Mouse (Mus musculus) megakaryocyte-erythroid progenitor cell, adult 5-6 weeks (primary cell): ENCODE results near the gene Pax7. TPM values are rescaled to one million over a fixed set of nuclear protein-coding genes. Genes with fewer than 3 reads are reported as not detected.
A peak's percentile ranks its signal among the peaks of the same experiment; 100 is the strongest.

Experiments
- ATAC-seq: replicated peaks from 2 replicates; pipeline ENCODE4 v1.8.0; 2016; ENCODE audit warnings: mild to moderate bottlenecking, inconsistent platforms; ENCODE audit not compliant: severe bottlenecking, poor library complexity, low FRiP score, low TSS enrichment
- total RNA-seq, 2 experiments: library from RNA; stranded (forward) in 1 of 2; stranded (reverse) in 1 of 2; fragments of 200-1000, 215-1000 nt in 1 of 2; fragments of >200 nt in 1 of 2; fragmentation: Nextera tagmentation in 1 of 2; gene quantifications; 2 replicates each; pipeline ENCODE4 v1.2.3; 2014 to 2017

Pax7 gene
- total RNA-seq (2014; fragmentation: Nextera tagmentation) = not detected in 2 replicates
- total RNA-seq (2017) = not detected in 2 replicates

DNA sequence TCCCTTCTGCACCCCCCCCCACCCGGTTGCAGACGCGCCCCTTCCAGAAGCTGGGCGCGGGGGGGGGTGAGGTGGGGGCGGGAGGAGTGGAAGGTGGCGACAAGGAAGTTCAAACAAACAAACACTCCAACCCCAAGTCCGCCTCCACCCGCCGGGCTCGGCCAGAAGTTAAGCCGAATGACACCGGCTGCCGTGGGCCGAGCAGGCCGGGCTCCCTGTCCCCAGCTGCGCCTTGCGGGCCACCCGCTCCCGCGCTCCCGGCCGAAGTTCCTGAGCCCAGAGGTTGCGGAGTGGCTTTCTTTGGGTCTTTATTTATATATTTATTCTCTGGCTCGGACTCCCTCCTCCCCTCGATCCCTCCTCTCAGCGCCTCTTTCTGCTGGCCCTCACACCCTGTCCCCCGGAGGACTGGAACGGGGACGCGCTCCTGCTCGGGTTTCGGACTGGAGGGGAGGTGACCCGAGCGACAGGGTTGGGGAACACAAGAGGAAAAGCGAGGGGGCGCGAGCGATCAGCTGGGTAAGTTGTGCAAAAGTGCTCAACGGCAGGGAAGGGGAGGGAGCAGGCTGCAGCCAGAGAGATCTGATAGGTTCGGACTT lies at the start of gene Pax7:
Pax7 (minus strand) TSS at position 493 of the 599 bp plus-strand sequence.
- no peak for ATAC-seq

- no peak for ATAC-seq
Observed at GRCm38 (mm10) chr4:139881796-139882195, 48.5 kb upstream of the Pax7 start.

DNA sequence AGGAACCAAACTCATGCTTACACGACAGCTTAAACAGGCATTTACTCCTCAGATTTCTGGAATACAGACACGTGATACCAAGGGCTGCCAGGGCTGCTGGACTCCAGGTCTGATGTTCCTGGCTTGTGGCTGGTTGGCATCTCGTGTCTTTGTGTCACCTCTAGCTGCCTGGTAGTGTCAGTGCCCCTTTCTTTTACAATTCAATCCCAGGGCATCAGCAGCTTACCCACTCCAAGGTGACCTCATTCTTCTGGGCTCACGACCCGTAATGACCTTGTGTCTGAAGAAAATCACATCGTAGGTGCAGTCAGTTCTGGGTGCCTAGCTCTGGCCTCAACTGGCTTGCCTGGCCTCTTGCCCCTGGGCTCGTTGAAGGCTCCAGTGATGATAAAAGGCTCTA lies 46.0 kb upstream of the Pax7 start:
- no peak for ATAC-seq

- ATAC-seq = no peak
Observed at GRCm38 (mm10) chr4:139878443-139878842, 45.1 kb upstream of the Pax7 start.

DNA sequence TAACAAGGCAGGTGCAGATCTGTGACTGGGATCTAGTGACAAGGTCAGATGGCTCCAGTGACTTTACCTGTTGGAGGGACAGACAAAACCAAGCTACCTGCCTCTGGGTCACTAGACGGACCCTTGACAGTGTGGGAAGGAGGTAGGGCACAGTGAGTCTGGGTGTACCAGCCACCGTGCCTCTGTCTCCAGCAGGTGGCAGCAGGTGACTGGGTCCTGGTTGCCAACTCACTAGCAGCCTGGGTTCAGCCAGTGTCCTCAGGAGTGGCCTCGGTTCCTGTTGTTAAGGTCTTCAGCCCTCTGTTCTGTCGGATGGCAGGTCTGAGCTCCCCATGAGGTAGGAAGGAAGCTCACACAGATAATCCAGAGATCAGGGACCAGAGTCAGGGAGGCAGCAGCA lies 43.9 kb upstream of the Pax7 start:
- 0 out of 2 replicates have a peak, but pooled peaks have one; percentile 62 for ATAC-seq

DNA sequence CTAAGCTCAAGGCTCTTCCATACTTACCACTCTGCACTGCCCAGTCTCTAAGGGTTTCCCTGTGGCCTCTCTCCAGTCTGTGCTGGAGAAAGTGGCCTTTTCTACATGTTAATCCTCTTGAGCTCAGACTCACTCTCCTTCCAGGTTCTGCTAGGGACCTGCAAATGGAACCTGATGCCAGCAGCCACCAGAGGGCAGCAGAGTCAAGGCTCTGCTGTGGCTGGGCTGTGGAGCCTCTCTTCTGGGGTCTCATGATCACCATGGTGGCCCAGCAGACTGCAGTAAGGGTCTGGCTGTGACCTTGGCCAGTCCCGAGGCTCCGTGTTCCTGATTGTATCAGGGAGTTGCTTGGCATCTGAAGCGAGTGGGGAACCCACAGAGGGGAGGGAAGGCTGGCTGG lies 39.3 kb upstream of the Pax7 start:
- ATAC-seq = 0 out of 2 replicates have a peak, but pooled peaks have one; percentile 69

GRCm38 (mm10) chr4:139871699-139872098 lies 38.4 kb upstream of the Pax7 start:
- no peak for ATAC-seq

GRCm38 (mm10) chr4:139863218-139863617 lies 29.9 kb upstream of the Pax7 start:
- no peak for ATAC-seq

DNA sequence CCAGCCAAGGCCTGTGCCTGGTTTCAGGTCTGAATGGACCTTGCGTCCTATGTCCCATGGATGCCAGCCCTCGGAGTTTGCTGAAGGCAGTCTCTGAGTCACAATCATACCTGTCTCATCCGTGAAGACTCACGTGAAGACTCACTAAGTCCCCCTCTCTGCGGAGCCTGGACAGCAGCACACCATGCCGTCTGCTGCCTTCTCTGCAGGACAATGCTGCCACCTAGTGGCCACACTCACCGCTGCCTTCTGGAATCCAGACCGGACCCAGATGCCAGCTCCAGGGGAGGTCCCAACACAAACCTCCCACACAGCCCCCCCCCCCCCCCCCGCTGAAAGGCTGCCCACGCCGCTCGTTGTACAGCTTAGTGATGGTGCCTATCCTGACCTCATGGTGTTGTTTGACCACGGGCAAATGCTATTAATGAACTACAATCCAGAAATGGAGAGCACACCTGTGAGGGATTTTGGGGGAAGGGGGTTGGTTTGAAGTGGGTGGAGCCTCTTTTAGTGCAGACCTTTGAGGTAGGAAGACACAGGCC lies 25.4 kb upstream of the Pax7 start:
- peak; percentile 89 for ATAC-seq

DNA sequence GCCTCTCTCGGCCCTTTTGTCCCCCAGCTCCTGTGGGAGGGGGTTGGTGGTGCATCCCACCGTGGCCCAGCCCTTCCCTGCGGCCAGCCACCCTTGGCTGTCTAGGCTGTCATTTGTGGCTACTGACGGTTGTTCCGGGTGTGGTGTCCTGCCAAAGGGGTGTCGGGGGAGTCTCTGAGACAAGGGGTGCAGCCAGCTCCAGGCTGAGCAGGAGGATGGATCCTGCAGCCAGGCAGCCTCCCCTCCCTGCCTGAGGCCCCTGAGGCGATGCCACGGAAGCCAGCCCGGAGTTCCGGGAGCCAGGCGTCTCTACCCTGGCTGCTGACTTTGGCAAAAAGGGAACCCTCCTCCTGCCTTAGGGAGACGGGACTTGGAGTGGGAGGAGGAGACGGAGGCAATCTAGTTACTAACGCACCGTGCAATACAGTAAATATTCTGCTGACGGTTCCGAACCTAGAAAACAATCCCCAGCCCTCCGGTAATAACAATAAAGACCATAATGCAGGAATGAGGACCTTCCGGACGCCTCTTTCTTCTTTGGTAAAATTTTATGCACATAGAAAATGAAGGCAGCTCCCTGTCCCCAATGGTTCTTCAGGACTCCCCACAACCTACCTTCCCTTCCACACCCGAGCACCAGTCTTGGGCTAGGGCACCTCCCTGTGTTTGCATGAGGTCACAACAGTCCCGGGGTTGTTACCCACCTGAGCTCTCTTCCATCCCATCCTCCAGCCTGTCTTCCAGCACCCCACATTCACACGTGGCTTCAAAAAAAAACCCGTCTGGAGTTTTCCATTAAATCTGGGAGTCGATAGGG lies 19.1 kb upstream of the Pax7 start:
- ATAC-seq = no peak

DNA sequence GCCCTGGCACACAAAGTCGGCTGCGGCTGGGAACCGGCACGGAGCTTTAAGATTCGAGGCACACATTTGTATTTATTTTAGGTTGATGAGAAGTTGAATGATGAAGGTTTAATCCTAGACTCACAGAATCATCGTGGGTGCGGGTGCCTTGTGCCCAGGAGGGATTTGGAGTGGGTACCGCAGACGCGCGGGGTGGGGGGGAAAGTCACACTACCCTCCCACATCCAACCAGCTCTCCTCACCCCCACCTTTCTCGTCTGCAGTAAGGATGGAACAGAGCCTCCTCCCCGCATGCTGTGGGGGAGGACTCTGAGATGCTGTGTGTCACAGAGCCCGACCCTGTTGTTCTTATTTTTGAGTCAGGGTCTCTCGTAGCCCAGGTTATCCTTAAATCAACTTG lies 18.1 kb upstream of the Pax7 start:
- ATAC-seq = no peak

DNA sequence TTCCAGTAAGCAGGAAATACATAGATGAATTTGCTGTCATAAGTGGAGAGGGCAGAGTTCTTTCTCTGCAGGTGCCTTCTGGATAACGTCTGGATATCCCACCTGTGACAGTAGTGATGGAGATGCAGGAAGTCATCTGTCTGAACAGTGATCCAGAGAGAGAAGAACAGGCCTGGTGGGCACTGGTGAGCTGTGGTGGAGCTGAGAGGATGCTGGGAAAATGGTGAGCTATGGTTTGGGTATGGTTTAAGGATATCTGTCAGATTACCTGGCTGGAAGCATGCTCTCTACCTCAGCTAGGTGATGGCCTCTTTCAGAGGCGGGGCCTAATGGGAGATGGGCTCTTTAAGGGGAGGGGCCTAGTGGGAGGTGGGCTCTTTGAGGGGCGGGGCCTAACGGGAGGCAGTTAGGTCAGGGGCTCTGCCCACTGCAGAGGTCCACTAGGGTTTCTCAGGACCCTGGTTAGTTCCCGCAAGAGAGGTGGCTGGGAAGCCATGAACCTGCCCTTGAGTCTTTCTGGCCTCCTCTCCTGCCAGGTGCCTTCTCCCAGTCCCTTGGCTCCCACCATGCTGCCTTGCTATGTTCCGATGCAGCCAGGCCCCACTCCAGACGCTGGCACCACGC lies 17.3 kb upstream of the Pax7 start:
- ATAC-seq = no peak

- no peak for ATAC-seq
Observed at GRCm38 (mm10) chr4:139843456-139843855, 10.1 kb upstream of the Pax7 start.

GRCm38 (mm10) chr4:139842919-139843318 lies 9.6 kb upstream of the Pax7 start:
- no peak for ATAC-seq

DNA sequence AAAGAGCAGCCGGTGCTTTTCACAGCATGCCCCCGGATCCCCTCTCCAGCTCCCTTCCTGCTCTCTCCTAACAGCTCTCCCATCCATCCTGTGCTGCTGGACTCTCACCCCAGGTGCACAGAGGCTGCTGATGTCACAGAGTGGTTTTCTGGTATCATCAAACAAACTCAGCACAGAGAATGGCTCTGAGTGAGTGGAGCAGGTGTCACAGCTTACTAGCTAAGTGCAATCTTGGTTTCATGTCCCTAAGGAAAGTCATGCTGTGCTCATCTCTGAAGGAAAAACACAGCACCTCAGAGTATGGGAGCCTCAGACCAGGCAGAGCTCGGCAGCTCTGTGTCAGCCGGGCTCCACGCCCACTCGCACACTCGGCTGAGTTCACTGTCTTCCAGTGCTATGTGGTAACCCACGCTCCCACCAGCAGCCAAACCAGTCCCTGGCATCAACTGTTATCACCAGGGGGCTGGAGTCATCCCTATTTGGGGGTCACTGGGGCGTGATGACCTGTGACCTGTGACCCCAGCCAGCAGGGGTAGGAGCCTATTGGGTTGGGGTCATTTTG lies 7.7 kb upstream of the Pax7 start:
- ATAC-seq = no peak

DNA sequence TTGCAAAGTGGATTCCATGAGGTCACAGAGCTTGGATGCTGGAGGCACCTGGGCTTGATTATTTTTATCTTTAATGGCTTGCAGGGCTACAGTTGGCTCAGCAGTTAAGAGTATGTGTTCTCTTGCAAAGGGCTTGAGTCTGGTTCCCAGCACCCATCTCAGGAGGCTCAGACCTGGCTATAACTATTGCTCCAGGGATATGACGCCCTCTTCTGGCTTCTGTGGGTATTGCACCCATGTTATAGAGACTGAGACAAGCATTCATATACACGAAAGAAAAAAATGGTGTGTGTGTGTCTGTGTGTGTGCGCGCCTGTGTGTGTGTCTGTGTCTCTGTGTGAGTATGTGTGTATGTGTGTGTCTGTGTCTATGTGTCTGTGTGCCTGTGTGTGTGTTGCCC lies 7.1 kb upstream of the Pax7 start:
- no peak for ATAC-seq

DNA sequence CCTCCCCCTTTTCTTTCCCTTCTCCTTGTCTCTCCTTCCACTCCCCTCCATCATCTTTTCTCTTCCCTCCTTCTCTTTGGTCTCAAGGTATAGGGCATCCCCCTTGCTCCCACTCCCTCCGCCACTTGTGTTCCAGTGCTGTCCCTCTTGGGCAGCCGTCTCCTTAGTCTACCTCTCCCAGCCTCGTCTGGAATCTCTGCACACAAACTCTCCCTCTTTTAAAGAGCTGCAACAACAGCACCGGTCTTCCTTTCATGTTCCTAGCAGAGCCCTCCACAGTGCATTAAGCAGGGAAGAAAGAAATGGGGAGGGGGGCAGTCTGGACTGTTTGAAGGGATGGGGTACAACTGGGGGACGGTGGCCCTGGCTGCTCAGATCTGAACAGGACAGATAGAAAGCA lies 3.4 kb upstream of the Pax7 start:
- no peak for ATAC-seq

DNA sequence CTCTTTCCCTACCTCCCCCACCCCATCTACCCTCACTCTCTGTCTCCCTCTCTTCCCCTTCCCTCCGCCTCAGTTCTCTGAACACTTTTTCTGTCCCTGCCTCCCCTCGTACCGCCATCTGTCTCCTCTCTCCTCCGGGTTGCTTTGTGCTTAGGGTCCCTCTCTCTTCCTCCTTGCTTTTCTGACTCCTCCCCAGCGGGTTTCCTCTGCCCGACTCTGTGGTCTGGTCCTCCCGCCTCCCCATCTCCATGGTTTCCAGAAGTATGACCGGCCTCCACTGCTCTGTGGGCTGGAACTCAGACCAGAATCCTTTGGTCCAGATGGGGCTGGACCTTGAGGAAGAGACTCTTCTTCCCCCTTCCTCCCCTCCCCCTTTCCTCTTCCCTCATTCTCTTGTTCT lies 2.9 kb upstream of the Pax7 start:
- ATAC-seq = no peak

GRCm38 (mm10) chr4:139833817-139834401 lies 581 bp upstream of the Pax7 start:
- ATAC-seq = no peak
